Mouse (Mus musculus): ENCODE results near the gene Nme8. TPM values are rescaled to one million over a fixed set of nuclear protein-coding genes. Genes with fewer than 3 reads are reported as not detected.

The Nme8 gene
- total and polyA plus RNA-seq, 3 experiments: not detected

- H3K27me3 ChIP-seq (replicated peaks): no peaks in the 10 kb centered on the region
- H3K4me1 ChIP-seq (ENCODE audit: control insufficient read depth in 1 of 2, insufficient read depth in 2 of 2): no peaks in the 10 kb centered on the region; a peak in 1 of 4 replicates
- H3K9me3 ChIP-seq (replicated peaks; ENCODE audit: low read length): no peaks in the 10 kb centered on the region
- no peaks in the 10 kb centered on the region for H3K79me2 ChIP-seq (replicated peaks; ENCODE audit: control insufficient read depth, extremely low read depth, insufficient read depth, poor library complexity, severe bottlenecking)
- dilution Hi-C loops (cut with MboI; ENCODE audit: extremely low pct_ligation_motif_present, extremely low pct_unique_long_range_greater_than_20kb, low sequenced_read_pairs): no loop called here
- peak overlapping the region in 1 of 3 experiments; percentile 70 for H3K4me3 ChIP-seq (replicated peaks in 1 of 3; ENCODE audit: low read depth in 2 of 3, low read length in 2 of 3, poor library complexity in 1 of 3)
- H3K9ac ChIP-seq (ENCODE audit: insufficient read depth, low read depth): peak overlapping the region; percentile 36
- DNase-seq (ENCODE audit: extremely low read depth): no peak
- no peaks in the 10 kb centered on the region for H3K36me3 ChIP-seq (replicated peaks in 1 of 2; ENCODE audit: control insufficient read depth in 1 of 2, insufficient read depth in 1 of 2, low read length in 1 of 2)
- no peak overlapping the region for H3K27ac ChIP-seq (ENCODE audit: insufficient read depth, low read depth)
- peak overlapping the region; percentile 90 for H3K4me2 ChIP-seq (ENCODE audit: insufficient read depth, low read depth, poor library complexity, severe bottlenecking)
- no peak for TF ChIP-seq SIN3A (IDR thresholded peaks at IDR 0.05; ENCODE audit: low read length)
- TF ChIP-seq SMC3 (IDR thresholded peaks at IDR 0.05; ENCODE audit: low read depth, low read length): no peak
- TF ChIP-seq MAZ (IDR thresholded peaks at IDR 0.05; ENCODE audit: low read depth, low read length): no peak
- no peak for TF ChIP-seq E2F4 (IDR thresholded peaks at IDR 0.05; ENCODE audit: insufficient replicate concordance, low read depth, low read length)
- TF ChIP-seq GABPA (IDR thresholded peaks at IDR 0.05; ENCODE audit: insufficient replicate concordance, low read depth, low read length): no peak
- peak; percentile 80 for TF ChIP-seq MAFK (IDR thresholded peaks at IDR 0.05; ENCODE audit: insufficient replicate concordance, low read length)
- TF ChIP-seq USF2 (conservative IDR thresholded peaks at IDR 0.05; ENCODE audit: low read depth, low read length): no peak
- no peak for TF ChIP-seq NELFE (IDR thresholded peaks at IDR 0.05; ENCODE audit: low read depth, low read length)
- in situ Hi-C loops (cut with MboI; ENCODE audit: low pct_ligation_motif_present, low pct_unique_long_range_greater_than_20kb, low sequenced_read_pairs): no loop called here
Observed at GRCm38 (mm10) chr13:19618841-19619215, 78.8 kb downstream of the Nme8 start.

DNA sequence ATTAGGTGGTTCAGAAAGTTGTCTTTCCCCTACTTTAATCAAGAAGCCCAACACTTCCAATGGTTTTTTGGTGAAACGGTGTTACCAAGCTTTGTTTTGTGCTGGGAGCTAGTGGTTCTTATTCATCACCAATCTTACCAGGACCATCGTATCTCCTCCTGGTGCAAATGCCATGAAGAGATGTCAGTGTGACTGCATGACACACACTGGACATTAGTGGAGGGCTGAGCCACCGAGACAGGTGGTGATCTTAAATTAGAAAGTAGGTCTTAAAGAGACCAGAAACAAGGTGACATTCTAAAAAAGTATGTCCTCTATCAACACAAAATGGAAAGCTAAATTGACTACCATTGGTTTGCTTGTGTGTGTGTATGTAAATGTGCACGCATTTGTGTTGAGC lies 79.5 kb downstream of the Nme8 start:
- H3K27ac ChIP-seq (ENCODE audit: insufficient read depth, low read depth): no peak overlapping the region
- no peaks in the 10 kb centered on the region for H3K36me3 ChIP-seq (replicated peaks in 1 of 2; ENCODE audit: control insufficient read depth in 1 of 2, insufficient read depth in 1 of 2, low read length in 1 of 2)
- no peaks in the 10 kb centered on the region for H3K79me2 ChIP-seq (replicated peaks; ENCODE audit: control insufficient read depth, extremely low read depth, insufficient read depth, poor library complexity, severe bottlenecking)
- no peaks in the 10 kb centered on the region for H3K4me1 ChIP-seq (ENCODE audit: control insufficient read depth in 1 of 2, insufficient read depth in 2 of 2)
- dilution Hi-C loops (cut with MboI; ENCODE audit: extremely low pct_ligation_motif_present, extremely low pct_unique_long_range_greater_than_20kb, low sequenced_read_pairs): no loop called here
- in situ Hi-C loops (cut with MboI; ENCODE audit: low pct_ligation_motif_present, low pct_unique_long_range_greater_than_20kb, low sequenced_read_pairs): no loop called here
- H3K27me3 ChIP-seq (replicated peaks): no peaks in the 10 kb centered on the region
- no peak overlapping the region for H3K9ac ChIP-seq (ENCODE audit: insufficient read depth, low read depth)
- no peak overlapping the region for H3K4me2 ChIP-seq (ENCODE audit: insufficient read depth, low read depth, poor library complexity, severe bottlenecking)
- no peak for DNase-seq (ENCODE audit: extremely low read depth)
- H3K9me3 ChIP-seq (replicated peaks; ENCODE audit: low read length): no peaks in the 10 kb centered on the region
- no peak for TF ChIP-seq JUN (IDR thresholded peaks at IDR 0.05; ENCODE audit: insufficient read depth, low read depth, low read length)
- no peak for TF ChIP-seq POLR2A (IDR thresholded peaks at IDR 0.05; ENCODE audit: low read depth, low read length)
- no peak for TF ChIP-seq NELFE (IDR thresholded peaks at IDR 0.05; ENCODE audit: low read depth, low read length)
- no peak for TF ChIP-seq SIN3A (IDR thresholded peaks at IDR 0.05; ENCODE audit: low read length)
- H3K4me3 ChIP-seq (replicated peaks in 1 of 3; ENCODE audit: low read depth in 2 of 3, low read length in 2 of 3, poor library complexity in 1 of 3): no peak overlapping the region

- dilution Hi-C loops (cut with MboI; ENCODE audit: extremely low pct_ligation_motif_present, extremely low pct_unique_long_range_greater_than_20kb, low sequenced_read_pairs) (no loop called here), in situ Hi-C loops (cut with MboI; ENCODE audit: low pct_ligation_motif_present, low pct_unique_long_range_greater_than_20kb, low sequenced_read_pairs) (no loop called here)
- DNase-seq (ENCODE audit: extremely low read depth): no peak
- Histone ChIP-seq H3K36me3 (replicated peaks in 1 of 2; ENCODE audit: control insufficient read depth in 1 of 2, insufficient read depth in 1 of 2, low read length in 1 of 2) (no peaks in the 10 kb centered on the region), H3K9ac (ENCODE audit: insufficient read depth, low read depth) (no peak overlapping the region), H3K27ac (ENCODE audit: insufficient read depth, low read depth) (no peak overlapping the region), H3K27me3 (replicated peaks) (no peaks in the 10 kb centered on the region), H3K4me1 (ENCODE audit: control insufficient read depth in 1 of 2, insufficient read depth in 2 of 2) (no peaks in the 10 kb centered on the region), H3K79me2 (replicated peaks; ENCODE audit: control insufficient read depth, extremely low read depth, insufficient read depth, poor library complexity, severe bottlenecking) (no peaks in the 10 kb centered on the region), H3K4me2 (ENCODE audit: insufficient read depth, low read depth, poor library complexity, severe bottlenecking) (no peak overlapping the region), H3K9me3 (replicated peaks; ENCODE audit: low read length) (no peaks in the 10 kb centered on the region), H3K4me3 (replicated peaks in 1 of 3; ENCODE audit: low read depth in 2 of 3, low read length in 2 of 3, poor library complexity in 1 of 3) (no peak overlapping the region)
- TF ChIP-seq MAFK (IDR thresholded peaks at IDR 0.05; ENCODE audit: insufficient replicate concordance, low read length): peak; percentile 72
- no peak for TF ChIP-seq E2F4 (IDR thresholded peaks at IDR 0.05; ENCODE audit: insufficient replicate concordance, low read depth, low read length)
Observed at GRCm38 (mm10) chr13:19614311-19614710, 83.3 kb downstream of the Nme8 start.
